Comparison of ENCODE assay signal across 25 mouse cellular contexts in genomic region chr16:50044103-50044502, GRCm38 (mm10).
"Had no signal": no experiment of that assay in that cellular context is flagged by ENCODE, and none has a peak within 500 bp of the region (broad histone marks: within the 10 kb centered on the region; RNA-seq: fewer than 3 reads in every experiment).

No protein-coding gene starts in this region.

- H3K9ac ChIP-seq: limb, embryonic 12.5 days; limb, embryonic 15.5 days; liver, embryonic 14.5 days; liver, postnatal 0 days; lung, embryonic 14.5 days; neural tube, embryonic 13.5 days; stomach, embryonic 15.5 days had no signal

- DNase-seq: kidney, adult 18-20 months; kidney, adult 9 months; kidney, postnatal 14 days; layer of hippocampus, postnatal 36 days; left cerebral cortex, postnatal 4 days; liver, postnatal 0 days; midbrain, embryonic 14.5 days; right cerebral cortex, adult 18-20 months; right cerebral cortex, postnatal 14 days; right cerebral cortex, postnatal 4 days; thymus, postnatal 25 days had no signal

- H3K36me3 ChIP-seq: limb, embryonic 12.5 days; limb, embryonic 15.5 days; neural tube, embryonic 13.5 days; stomach, embryonic 15.5 days had no signal

- H3K4me1 ChIP-seq: neural tube, embryonic 13.5 days; stomach, embryonic 15.5 days had no signal

- H3K4me2 ChIP-seq: limb, embryonic 12.5 days; limb, embryonic 15.5 days; liver, embryonic 11.5 days; lung, embryonic 14.5 days; midbrain, embryonic 11.5 days; neural tube, embryonic 13.5 days; stomach, embryonic 15.5 days had no signal

- H3K9me3 ChIP-seq: limb, embryonic 12.5 days; limb, embryonic 15.5 days; neural tube, embryonic 13.5 days; stomach, embryonic 15.5 days had no signal

- ATAC-seq: intestine, embryonic 16.5 days; liver, postnatal 0 days; lung, postnatal 0 days had no signal

- H3K4me3 ChIP-seq: layer of hippocampus, adult 2 months; left cerebral cortex, adult 2 months; limb, embryonic 12.5 days; limb, embryonic 15.5 days; megakaryocyte, embryonic 14.5 days; neural tube, embryonic 13.5 days; stomach, embryonic 15.5 days had no signal

- H3K27me3 ChIP-seq: limb, embryonic 15.5 days; megakaryocyte, embryonic 14.5 days; neural tube, embryonic 13.5 days; stomach, embryonic 15.5 days had no signal

- H3K27ac ChIP-seq: layer of hippocampus, adult 2 months; left cerebral cortex, adult 2 months; limb, embryonic 12.5 days; limb, embryonic 15.5 days; liver, embryonic 14.5 days; macrophage; neural tube, embryonic 13.5 days; stomach, embryonic 15.5 days had no signal
